Mouse (Mus musculus) ES-Bruce4 (cell line): ENCODE data around the gene Hspb7.

Source experiments
- CTCF ChIP-seq: IDR thresholded peaks from one replicate; pipeline ENCODE4 v1.8.1; 2011; ENCODE audit warnings: low read depth, low read length
- EP300 ChIP-seq: IDR thresholded peaks from 2 replicates; pipeline ENCODE4 v1.6.1; 2011; ENCODE audit warnings: low read depth, low read length; ENCODE audit not compliant: insufficient read depth

DNA sequence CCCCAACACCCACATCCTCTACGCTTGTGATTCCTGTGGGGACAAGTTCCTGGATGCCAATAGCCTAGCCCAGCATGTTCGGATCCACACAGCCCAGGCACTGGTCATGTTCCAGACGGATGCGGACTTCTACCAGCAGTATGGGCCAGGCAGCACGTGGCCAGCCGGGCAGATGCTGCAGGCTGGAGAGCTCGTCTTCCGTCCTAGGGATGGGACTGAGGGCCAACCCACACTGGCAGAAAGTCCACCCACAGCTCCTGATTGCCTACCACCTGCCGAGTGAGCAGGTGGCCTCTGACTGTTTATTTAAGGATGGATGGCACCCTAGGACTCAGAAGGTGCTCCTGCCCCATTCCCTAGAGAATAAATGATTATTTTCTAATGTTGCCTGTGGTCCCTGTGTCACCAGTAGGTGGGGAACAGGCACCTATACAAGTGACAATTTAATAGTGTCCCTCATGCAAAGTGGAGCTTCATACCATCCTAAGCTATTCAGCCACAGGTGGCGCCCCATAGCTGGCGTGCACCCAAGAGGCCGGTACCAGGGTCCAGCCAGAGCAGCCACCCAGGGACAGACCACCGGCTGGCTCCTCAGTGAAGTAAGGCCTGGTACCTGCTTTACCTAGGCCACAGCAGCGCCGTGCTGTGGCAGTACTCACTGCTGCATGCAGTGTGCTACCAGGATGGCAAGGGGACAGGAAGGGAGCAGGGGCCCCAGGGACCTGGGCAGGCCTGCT is 46.4 kb downstream of the Hspb7 start:
- TF ChIP-seq EP300 (no peak), CTCF (no peak)
